Mouse (Mus musculus) heart, embryonic 11.5 days (tissue): ENCODE data around the gene Numa1. TPM values are rescaled to one million over a fixed set of nuclear protein-coding genes. Genes with fewer than 3 reads are reported as not detected.
"Not testable (repeated sequence)": the region's sequence is repeated elsewhere in the genome, so short reads cannot be mapped to it uniquely, and the experiment has no call there.

Experiments
- ATAC-seq: fragments of 200-750 bp; cut with Nextera tagmentation; replicated peaks from 2 replicates; pipeline ENCODE4 v1.8.0; 2017; ENCODE audit warnings: moderate library complexity; ENCODE audit not compliant: insufficient number of reproducible peaks, low FRiP score, low TSS enrichment
- H3K27ac ChIP-seq: fragments of 300-500 bp; sonication (generic); 2 replicates; pipeline ENCODE4 v1.5.1; 2014; ENCODE audit warnings: mild to moderate bottlenecking, low read depth, low read length
- H3K27me3 ChIP-seq: fragments of 300-500 bp; sonication (generic); 2 replicates; pipeline ENCODE4 v1.6.1; 2014; ENCODE audit warnings: mild to moderate bottlenecking, low read length, mixed read lengths; ENCODE audit not compliant: control insufficient read depth, insufficient read depth
- H3K36me3 ChIP-seq: fragments of 300-500 bp; sonication (generic); 2 replicates; pipeline ENCODE4 v1.6.1; 2014; ENCODE audit warnings: mild to moderate bottlenecking, low read length, moderate library complexity, mixed read lengths; ENCODE audit not compliant: control insufficient read depth, insufficient read depth
- H3K4me1 ChIP-seq: fragments of 300-500 bp; sonication (generic); 2 replicates; pipeline ENCODE4 v1.6.1; 2014; ENCODE audit warnings: low read length; ENCODE audit not compliant: control insufficient read depth, insufficient read depth
- H3K4me2 ChIP-seq: fragments of 300-500 bp; sonication (generic); 2 replicates; pipeline ENCODE4 v1.6.1; 2014; ENCODE audit warnings: mild to moderate bottlenecking, moderate library complexity
- H3K4me3 ChIP-seq: fragments of 300-500 bp; sonication (generic); 2 replicates; pipeline ENCODE4 v1.5.1; 2014; ENCODE audit warnings: low read depth, low read length
- H3K9ac ChIP-seq: fragments of 300-500 bp; sonication (generic); 2 replicates; pipeline ENCODE4 v1.6.1; 2014; ENCODE audit warnings: mild to moderate bottlenecking, low read depth, low read length, moderate library complexity
- H3K9me3 ChIP-seq: fragments of 300-500 bp; sonication (generic); replicated peaks from 2 replicates; pipeline ENCODE4 v1.6.1; 2016; ENCODE audit warnings: low read length; ENCODE audit not compliant: control insufficient read depth
- WGBS: fragments of 180-500 bp; shearing (Covaris S2); extraction: QIAGEN DNeasy Blood & Tissue Kit; methylation state at CpG from one replicate; pipeline ENCODE4 v1.1.7; 2014; ENCODE audit not compliant: insufficient replicate concordance; 5-methylcytosine and 5-hydroxymethylcytosine counted together
- polyA plus RNA-seq: library from polyadenylated mRNA; unstranded; fragments of >200 nt; fragmentation: Nextera tagmentation; extraction: Ambion mirVana; gene quantifications from 2 replicates; pipeline ENCODE4 v1.2.1, GENCODE M21; 2014

Gene Numa1
- polyA plus RNA-seq, 1 experiment from 2014 or later: 58.0 TPM

- ATAC-seq, H3K4me2 ChIP-seq, H3K27me3 ChIP-seq, H3K27ac ChIP-seq, H3K4me3 ChIP-seq, H3K9me3 ChIP-seq, H3K4me1 ChIP-seq, H3K9ac ChIP-seq: not testable (repeated sequence)
- H3K36me3 ChIP-seq: peaks cover 31% of the 10 kb centered on the region
- whole genome bisulfite sequencing: 98% methylated on average over 2 of the region's 2 CpGs
Observed at GRCm38 (mm10) chr7:102020934-102021333, 87.0 kb downstream of the Numa1 start.

- H3K9ac ChIP-seq: no peak overlapping the region
- H3K36me3 ChIP-seq: peaks cover 32% of the 10 kb centered on the region; the same call in 1 of the 2 replicates
- H3K9me3 ChIP-seq: no peaks in the 10 kb centered on the region
- H3K4me2 ChIP-seq: no peak overlapping the region
- H3K27me3 ChIP-seq: no peaks in the 10 kb centered on the region
- no peak overlapping the region for H3K4me3 ChIP-seq
- 94% methylated on average over 9 of the region's 9 CpGs for WGBS
- ATAC-seq: no peak
- H3K4me1 ChIP-seq: no peaks in the 10 kb centered on the region
- no peak overlapping the region for H3K27ac ChIP-seq
Observed at GRCm38 (mm10) chr7:102023821-102024220, 89.9 kb downstream of the Numa1 start.

DNA sequence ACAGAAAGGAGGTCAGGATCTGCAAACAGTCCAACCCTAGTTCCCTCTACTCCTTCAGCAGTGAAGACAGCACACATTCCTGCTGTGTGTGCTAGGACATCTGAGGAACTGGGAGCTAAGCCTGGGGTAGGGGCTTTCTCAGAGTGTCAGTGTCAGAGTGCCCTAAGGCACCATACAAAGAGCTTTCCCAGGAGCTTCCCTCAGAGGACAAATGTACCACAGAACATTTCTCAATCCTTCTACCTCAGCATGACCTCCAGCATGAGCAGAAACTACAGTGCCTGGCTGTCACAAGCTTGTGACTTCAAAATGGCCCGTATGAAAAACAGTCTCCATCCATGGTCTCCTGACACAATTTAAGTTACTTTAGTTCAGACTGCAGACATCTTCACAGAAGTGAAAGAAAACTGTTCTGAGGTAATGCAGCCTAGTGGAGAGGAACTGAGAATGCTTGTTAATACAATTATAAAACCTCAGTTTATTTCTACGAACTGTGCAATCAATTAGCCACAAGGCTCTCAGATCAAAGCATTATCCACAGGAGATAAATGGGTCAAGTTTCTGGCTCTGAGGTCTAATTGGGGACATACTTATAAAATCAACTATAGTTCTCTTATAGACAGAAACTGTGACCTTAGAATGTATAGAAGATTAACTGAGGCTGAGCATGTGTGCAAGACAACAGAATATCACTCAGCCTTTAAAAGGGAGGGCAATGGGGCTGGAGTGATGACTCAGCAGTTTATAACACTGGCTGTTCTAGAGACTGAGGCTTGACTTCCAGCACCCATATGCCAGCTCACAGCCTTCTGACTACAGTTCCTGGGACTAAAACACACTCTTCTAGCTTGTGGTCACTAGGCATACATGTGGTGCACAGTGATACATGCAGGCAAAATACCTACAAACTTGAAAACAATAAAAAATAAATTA lies 91.5 kb downstream of the Numa1 start:
- Histone ChIP-seq H3K36me3 (peaks cover 32% of the 10 kb centered on the region; the same call in 1 of the 2 replicates), H3K27ac (no peak overlapping the region), H3K27me3 (no peaks in the 10 kb centered on the region), H3K9me3 (no peaks in the 10 kb centered on the region), H3K4me2 (no peak overlapping the region), H3K9ac (no peak overlapping the region), H3K4me1 (no peaks in the 10 kb centered on the region), H3K4me3 (no peak overlapping the region)
- 92% methylated on average over 2 of the region's 2 CpGs for WGBS
- ATAC-seq: no peak

GRCm38 (mm10) chr7:102034904-102035303 lies 101.0 kb downstream of the Numa1 start:
- Histone ChIP-seq H3K36me3 (peaks cover 29% of the 10 kb centered on the region), H3K27ac (no peak overlapping the region), H3K9me3 (no peaks in the 10 kb centered on the region), H3K4me2 (no peak overlapping the region), H3K4me3 (no peak overlapping the region), H3K4me1 (no peaks in the 10 kb centered on the region), H3K27me3 (no peaks in the 10 kb centered on the region), H3K9ac (no peak overlapping the region)
- ATAC-seq: no peak
- 93% methylated on average over 1 of the region's 1 CpGs for WGBS

DNA sequence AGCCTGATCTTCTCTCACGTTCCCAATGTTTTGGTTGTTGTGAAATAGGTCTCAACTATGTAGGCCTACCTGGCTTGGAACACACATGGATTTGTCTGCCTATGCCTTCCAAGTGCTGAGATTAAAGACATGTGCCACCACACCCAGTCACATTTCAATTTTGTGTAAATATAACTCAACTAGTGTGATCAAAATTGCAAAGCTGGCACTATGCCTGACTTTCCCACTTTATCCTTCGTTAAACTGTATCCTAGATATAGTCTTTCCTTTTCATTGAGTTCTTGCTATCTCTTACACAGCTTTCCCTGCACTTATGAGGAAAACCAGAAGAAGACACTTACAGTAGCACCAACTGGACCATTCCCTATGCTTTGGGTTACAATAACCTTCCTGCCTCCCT lies 101.6 kb downstream of the Numa1 start:
- peaks cover 29% of the 10 kb centered on the region for H3K36me3 ChIP-seq
- no peak overlapping the region for H3K27ac ChIP-seq
- H3K27me3 ChIP-seq: no peaks in the 10 kb centered on the region
- H3K4me3 ChIP-seq: no peak overlapping the region
- no peaks in the 10 kb centered on the region for H3K9me3 ChIP-seq
- H3K4me2 ChIP-seq: no peak overlapping the region
- WGBS: 90% methylated on average over 2 of the region's 2 CpGs
- H3K9ac ChIP-seq: no peak overlapping the region
- ATAC-seq: no peak
- no peaks in the 10 kb centered on the region for H3K4me1 ChIP-seq

DNA sequence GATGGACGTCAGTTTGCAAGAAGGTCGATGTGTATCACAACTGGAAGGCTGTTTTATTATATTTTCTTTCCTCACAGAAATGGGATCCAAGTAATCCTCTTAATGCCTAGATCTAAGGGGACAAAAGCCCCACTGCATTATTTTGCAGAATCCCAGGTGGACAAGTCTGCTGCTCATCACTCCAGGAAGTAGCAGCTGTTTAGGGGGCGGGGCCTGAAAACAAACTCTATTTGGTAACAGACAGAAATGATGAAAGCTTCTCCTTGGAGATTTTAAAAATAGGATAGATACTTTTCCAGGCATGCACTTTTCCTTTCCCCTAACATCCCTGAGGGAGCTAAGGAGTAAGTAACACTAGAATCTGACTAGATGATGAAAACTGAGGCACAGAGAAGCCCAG lies 103.4 kb downstream of the Numa1 start:
- Histone ChIP-seq H3K27me3 (no peaks in the 10 kb centered on the region), H3K4me1 (no peaks in the 10 kb centered on the region), H3K27ac (no peak overlapping the region), H3K36me3 (peaks cover 32% of the 10 kb centered on the region), H3K4me2 (no peak overlapping the region), H3K9me3 (no peaks in the 10 kb centered on the region), H3K9ac (no peak overlapping the region), H3K4me3 (no peak overlapping the region)
- WGBS: 90% methylated on average over 3 of the region's 3 CpGs
- no peak for ATAC-seq

GRCm38 (mm10) chr7:102042314-102042713 lies 108.4 kb downstream of the Numa1 start:
- H3K27ac ChIP-seq: no peak overlapping the region
- no peak overlapping the region for H3K9ac ChIP-seq
- ATAC-seq: no peak
- no peaks in the 10 kb centered on the region for H3K4me1 ChIP-seq
- H3K27me3 ChIP-seq: no peaks in the 10 kb centered on the region
- no peak overlapping the region for H3K4me3 ChIP-seq
- no peak overlapping the region for H3K4me2 ChIP-seq
- H3K9me3 ChIP-seq: no peaks in the 10 kb centered on the region
- WGBS: 72% methylated on average over 2 of the region's 2 CpGs
- peaks cover 22% of the 10 kb centered on the region for H3K36me3 ChIP-seq

DNA sequence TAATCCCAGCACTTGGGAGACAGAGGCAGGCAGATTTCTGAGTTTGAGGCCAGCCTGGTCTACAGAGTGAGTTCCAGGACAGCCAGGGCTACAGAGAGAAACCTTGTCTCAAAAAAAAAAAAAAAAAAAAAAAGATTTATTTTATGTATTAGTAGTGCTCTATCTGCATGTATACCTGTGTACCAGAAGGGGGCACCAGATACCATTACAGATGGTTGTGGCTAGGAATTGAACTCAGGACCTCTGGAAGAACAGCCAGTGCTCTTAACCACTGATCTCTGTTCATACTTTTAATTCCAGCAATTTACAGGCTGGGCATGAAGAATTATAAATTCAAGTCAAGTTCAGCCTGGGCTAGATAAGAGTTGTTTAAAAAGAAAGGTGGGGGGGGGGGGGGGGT lies 114.6 kb downstream of the Numa1 start:
- H3K9me3 ChIP-seq, H3K4me1 ChIP-seq, H3K27me3 ChIP-seq, H3K36me3 ChIP-seq, H3K4me2 ChIP-seq, ATAC-seq, H3K4me3 ChIP-seq, H3K9ac ChIP-seq, H3K27ac ChIP-seq: not testable (repeated sequence)

DNA sequence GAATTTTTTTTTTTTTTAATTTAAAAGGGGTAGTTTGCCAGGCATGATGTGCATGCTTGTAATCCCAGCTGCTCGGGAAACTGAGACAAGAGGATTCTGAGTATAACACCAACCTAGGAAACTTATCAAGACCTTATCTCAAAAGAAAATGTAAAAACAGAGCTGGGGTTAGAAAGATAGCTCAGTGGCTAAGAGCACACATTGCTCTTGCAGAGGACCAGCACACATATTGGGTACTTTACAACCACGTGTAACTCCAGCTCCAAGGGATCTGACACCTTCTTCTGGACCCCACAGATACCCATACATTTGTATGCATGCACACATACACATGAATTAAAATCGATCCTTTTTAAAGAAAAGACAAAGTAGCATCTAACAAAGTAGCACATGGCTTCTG lies 127.4 kb downstream of the Numa1 start:
- H3K9me3 ChIP-seq: no peaks in the 10 kb centered on the region
- no peak overlapping the region for H3K27ac ChIP-seq
- ATAC-seq: no peak
- H3K36me3 ChIP-seq: 0 out of 2 replicates have a peak, but pooled peaks cover 2% of the 10 kb centered on the region
- peaks cover 11% of the 10 kb centered on the region for H3K4me1 ChIP-seq
- no peak overlapping the region for H3K9ac ChIP-seq
- H3K4me2 ChIP-seq: no peak overlapping the region
- WGBS: 70% methylated on average over 3 of the region's 3 CpGs
- no peaks in the 10 kb centered on the region for H3K27me3 ChIP-seq
- no peak overlapping the region for H3K4me3 ChIP-seq
